Mouse (Mus musculus) hindbrain, embryonic 12.5 days (tissue): ENCODE measurements around the gene Vmn2r120. TPM values are rescaled to one million over a fixed set of nuclear protein-coding genes. Genes with fewer than 3 reads are reported as not detected.
"Not testable (repeated sequence)": the region's sequence is repeated elsewhere in the genome, so short reads cannot be mapped to it uniquely, and the experiment has no call there.

Experiments used
- ATAC-seq: fragments of 200-750 bp; cut with Nextera tagmentation; 2 replicates; pipeline ENCODE4 v1.8.0; 2017; ENCODE audit warnings: moderate TSS enrichment; ENCODE audit not compliant: low FRiP score
- H3K27ac ChIP-seq: fragments of 300-500 bp; sonication (generic); 2 replicates; pipeline ENCODE4 v1.5.1; 2016; ENCODE audit warnings: mild to moderate bottlenecking
- H3K27me3 ChIP-seq: fragments of 300-500 bp; sonication (generic); 2 replicates; pipeline ENCODE4 v1.6.1; 2016; ENCODE audit warnings: mild to moderate bottlenecking
- H3K36me3 ChIP-seq: fragments of 300-500 bp; sonication (generic); 2 replicates; pipeline ENCODE4 v1.6.1; 2016; ENCODE audit warnings: mild to moderate bottlenecking
- H3K4me1 ChIP-seq: fragments of 300-500 bp; sonication (generic); 2 replicates; pipeline ENCODE4 v1.6.1; 2016
- H3K4me2 ChIP-seq: fragments of 300-500 bp; sonication (generic); replicated peaks from 2 replicates; pipeline ENCODE4 v1.6.1; 2016; ENCODE audit warnings: mild to moderate bottlenecking
- H3K4me3 ChIP-seq: fragments of 300-500 bp; sonication (generic); 2 replicates; pipeline ENCODE4 v1.5.1; 2016; ENCODE audit warnings: mild to moderate bottlenecking
- H3K9ac ChIP-seq: fragments of 300-500 bp; sonication (generic); 2 replicates; pipeline ENCODE4 v1.6.1; 2016; ENCODE audit warnings: mild to moderate bottlenecking, moderate library complexity
- H3K9me3 ChIP-seq: fragments of 300-500 bp; sonication (generic); replicated peaks from 2 replicates; pipeline ENCODE4 v1.6.1; 2016; ENCODE audit warnings: mild to moderate bottlenecking
- WGBS: fragments of 180-500 bp; shearing (Covaris S2); methylation state at CpG from one replicate; pipeline ENCODE4 v1.1.7; 2016; 5-methylcytosine and 5-hydroxymethylcytosine counted together
- polyA plus RNA-seq: library from polyadenylated mRNA; unstranded; fragments of >200 nt; fragmentation: Nextera tagmentation; extraction: Ambion mirVana; gene quantifications from 2 replicates; pipeline ENCODE4 v1.2.1, GENCODE M21; 2016

Vmn2r120 gene
- polyA plus RNA-seq: not detected in 2 replicates

GRCm38 (mm10) chr17:57545405-57545804 lies at the start of gene Vmn2r120:
Vmn2r120 (minus strand) TSS chr17:57545505.
- Histone ChIP-seq H3K27ac (no peak within 1 kb of the TSS), H3K27me3 (no peaks in the 10 kb centered on the region), H3K9me3 (no peaks in the 10 kb centered on the region), H3K9ac (no peak within 1 kb of the TSS), H3K4me1 (no peaks in the 10 kb centered on the region), H3K4me3 (no peak within 1 kb of the TSS), H3K4me2 (no peak within 1 kb of the TSS), H3K36me3 (no peaks in the 10 kb centered on the region)
- no peak for ATAC-seq
- WGBS: 83% methylated on average over 1 of the region's 1 CpGs

DNA sequence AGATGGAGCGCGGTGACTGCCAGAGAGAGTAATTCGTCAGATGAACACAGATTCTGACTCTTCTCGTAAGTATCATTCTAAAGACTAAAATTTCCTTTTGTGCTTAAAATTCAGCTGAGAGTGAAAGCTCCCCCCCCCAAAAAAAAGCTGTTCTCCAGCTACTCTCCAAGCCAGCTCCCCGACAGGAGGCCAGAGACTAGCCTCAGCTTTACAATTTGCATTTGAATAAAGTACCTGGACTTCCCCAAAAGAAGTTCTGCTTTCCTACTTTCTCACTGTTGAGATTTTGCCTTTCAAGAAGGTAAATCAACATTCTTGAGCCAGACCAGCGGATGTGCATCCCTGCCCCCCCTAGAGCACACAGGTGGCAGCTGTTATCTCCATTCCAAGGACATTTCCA lies 42.0 kb upstream of the Vmn2r120 start:
- H3K4me2 ChIP-seq, H3K4me3 ChIP-seq, H3K4me1 ChIP-seq, H3K9me3 ChIP-seq, H3K36me3 ChIP-seq, H3K27me3 ChIP-seq, H3K27ac ChIP-seq, H3K9ac ChIP-seq, ATAC-seq: not testable (repeated sequence)
- 85% methylated on average over 6 of the region's 6 CpGs for WGBS

DNA sequence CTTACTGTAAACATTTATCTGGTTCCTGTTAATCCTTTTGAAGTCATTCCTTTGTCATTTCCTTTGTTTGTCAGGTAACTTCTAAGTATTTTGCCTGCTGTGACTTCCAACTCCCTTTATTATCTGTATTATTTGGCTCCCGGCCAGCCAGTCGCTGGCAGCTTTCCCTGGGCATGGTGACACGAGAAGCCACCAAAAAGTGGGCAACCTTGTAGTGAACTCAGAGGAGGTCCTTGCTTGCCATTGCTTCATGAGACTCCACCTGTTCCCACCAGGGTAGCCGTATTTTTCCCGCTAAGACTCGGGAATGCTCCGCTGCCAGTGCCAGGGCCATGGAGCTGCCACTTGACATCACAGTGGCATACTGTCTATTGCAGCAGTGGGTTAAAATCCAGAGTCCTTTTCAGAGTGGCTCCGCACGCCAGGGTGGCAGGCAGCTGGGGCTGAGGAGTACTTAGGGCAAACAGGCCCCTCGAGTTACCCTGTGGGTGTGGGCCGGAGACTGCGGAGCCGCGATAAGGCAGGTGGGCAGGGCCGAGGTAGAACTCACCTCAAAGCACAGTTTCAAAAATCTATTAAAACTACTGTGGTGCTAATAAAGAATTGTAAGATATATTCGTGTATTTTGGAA lies 28.9 kb upstream of the Vmn2r120 start:
- H3K4me2 ChIP-seq: no peak overlapping the region
- no peaks in the 10 kb centered on the region for H3K4me1 ChIP-seq
- no peaks in the 10 kb centered on the region for H3K36me3 ChIP-seq
- 71% methylated on average over 16 of the region's 16 CpGs for WGBS
- no peak overlapping the region for H3K9ac ChIP-seq
- H3K27me3 ChIP-seq: no peaks in the 10 kb centered on the region
- no peak overlapping the region for H3K4me3 ChIP-seq
- H3K27ac ChIP-seq: no peak overlapping the region
- no peaks in the 10 kb centered on the region for H3K9me3 ChIP-seq
- no peak for ATAC-seq

Other genes starting within 250 kb of the Vmn2r120 start
- gene Adgre1, start 186.8 kb downstream of the Vmn2r120 start, polyA plus RNA-seq: 3.4 and 5.6 TPM in 2 replicates
- gene Gm21834, start 196.7 kb upstream of the Vmn2r120 start, polyA plus RNA-seq: not detected in 2 replicates
- 0.23 and 0.37 TPM in 2 replicates for gene Cntnap5c, start 224.1 kb upstream of the Vmn2r120 start, polyA plus RNA-seq